Mouse (Mus musculus): Measurements from ENCODE around the gene Ndufs2. TPM values are rescaled to one million over a fixed set of nuclear protein-coding genes. Genes with fewer than 3 reads are reported as not detected.

The Ndufs2 gene
- polyA plus RNA-seq, 1 experiment from 2014 or later: 390 TPM

DNA sequence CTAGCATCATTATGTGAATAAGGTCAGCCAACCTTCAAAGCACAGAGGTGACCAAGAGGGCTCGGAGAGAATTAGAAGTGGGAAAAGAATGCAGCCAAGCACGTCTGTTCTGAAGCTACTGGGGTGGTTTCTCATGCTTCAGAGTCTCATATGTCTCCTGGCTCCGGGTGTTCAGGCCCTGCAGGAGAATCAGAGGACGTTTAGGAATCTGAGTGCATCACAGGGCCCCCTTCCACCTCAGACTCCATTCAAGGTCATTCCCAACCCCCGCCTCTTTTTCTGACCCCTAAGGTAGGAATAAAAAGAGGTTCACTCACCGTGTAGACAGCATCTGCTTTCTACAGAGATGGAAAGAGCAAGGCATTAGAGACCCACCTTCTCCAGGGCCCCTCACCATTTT, 21.4 kb downstream of the Ndufs2 start:
- H3K27me3 ChIP-seq (ENCODE audit: insufficient read depth, poor library complexity, severe bottlenecking): no peaks in the 10 kb centered on the region
- WGBS: 62% methylated on average over 6 of the region's 6 CpGs
- peaks cover 25% of the 10 kb centered on the region for H3K4me1 ChIP-seq
- H3K36me3 ChIP-seq: peaks cover 12% of the 10 kb centered on the region
- no peak overlapping the region; the same call in none of the 2 replicates for H3K27ac ChIP-seq
- no peaks in the 10 kb centered on the region for H3K9me3 ChIP-seq
- DNase-seq (ENCODE audit: low spot score): no peak
- H3K4me3 ChIP-seq: no peak overlapping the region

DNA sequence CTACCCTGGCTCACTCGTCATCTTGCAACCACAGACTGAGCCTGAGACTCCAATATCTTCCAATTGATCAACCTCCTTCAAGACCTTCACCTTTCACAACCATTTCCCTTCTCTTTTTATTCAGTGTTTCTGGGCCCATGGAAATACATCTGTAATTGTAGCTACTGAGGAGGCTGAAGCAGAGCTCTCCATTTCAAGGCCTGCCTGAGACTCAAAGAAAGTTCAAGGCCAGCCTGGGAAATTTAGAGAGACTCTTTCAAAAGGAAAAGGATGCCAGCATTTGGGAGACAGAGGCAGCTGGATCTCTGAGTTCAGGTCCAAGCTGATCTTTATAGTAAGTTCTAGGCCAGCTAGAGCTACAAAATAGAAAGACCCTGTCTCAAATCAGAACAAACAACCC, 23.3 kb downstream of the Ndufs2 start:
- 77% methylated on average over 1 of the region's 1 CpGs for WGBS
- H3K27me3 ChIP-seq (ENCODE audit: insufficient read depth, poor library complexity, severe bottlenecking): no peaks in the 10 kb centered on the region
- no peaks in the 10 kb centered on the region for H3K36me3 ChIP-seq
- no peak for DNase-seq (ENCODE audit: low spot score)
- H3K27ac ChIP-seq: no peak overlapping the region
- H3K9me3 ChIP-seq: no peaks in the 10 kb centered on the region
- H3K4me1 ChIP-seq: peaks cover 10% of the 10 kb centered on the region
- no peak overlapping the region for H3K4me3 ChIP-seq

DNA sequence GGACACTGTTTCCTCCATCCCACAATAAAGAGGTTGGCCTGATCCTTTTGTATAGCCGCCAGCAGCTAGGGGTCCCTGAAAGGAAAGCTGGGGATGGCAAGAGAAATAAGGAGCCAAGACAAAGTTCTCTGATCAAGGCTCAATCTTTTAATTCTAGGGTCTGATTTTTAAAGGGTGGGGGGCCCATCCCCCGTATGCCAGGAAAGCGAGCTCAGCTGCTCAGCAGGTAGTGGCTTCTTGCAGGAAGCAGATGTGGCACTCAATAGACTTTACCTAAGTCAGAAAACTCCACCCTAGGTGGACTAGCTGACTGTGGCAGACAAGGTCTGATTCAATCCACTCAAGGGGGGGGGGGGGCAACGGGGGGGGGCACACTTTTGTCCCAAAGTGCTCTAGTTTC, 24.4 kb downstream of the Ndufs2 start:
- H3K4me1 ChIP-seq: peaks cover 11% of the 10 kb centered on the region
- no peak overlapping the region for H3K27ac ChIP-seq
- WGBS: 59% methylated on average over 4 of the region's 4 CpGs
- DNase-seq (ENCODE audit: low spot score): no peak
- no peaks in the 10 kb centered on the region for H3K9me3 ChIP-seq
- no peaks in the 10 kb centered on the region for H3K36me3 ChIP-seq
- no peaks in the 10 kb centered on the region for H3K27me3 ChIP-seq (ENCODE audit: insufficient read depth, poor library complexity, severe bottlenecking)
- no peak overlapping the region for H3K4me3 ChIP-seq

DNA sequence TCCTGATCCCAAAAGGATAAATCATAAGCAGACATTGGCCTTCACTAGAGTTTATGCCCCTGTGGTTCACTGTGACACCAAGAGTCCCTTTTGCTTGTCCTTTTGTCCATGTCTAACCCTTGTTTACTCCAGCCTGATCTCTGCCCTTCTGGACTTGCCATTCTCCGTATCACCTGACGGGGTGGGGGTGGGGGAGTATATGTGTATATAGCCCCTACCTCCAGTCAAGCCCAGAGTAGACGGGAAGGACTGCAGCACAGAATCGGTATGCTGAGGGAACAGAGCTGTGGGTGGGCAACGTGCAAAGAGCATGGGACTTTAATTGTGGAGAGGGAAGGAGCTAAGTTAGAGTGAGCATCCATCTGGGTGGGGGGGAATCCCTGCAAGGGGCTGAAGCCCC, 26.3 kb downstream of the Ndufs2 start, which contains the start of gene Apoa2:
TSS of gene Apoa2 (plus strand) at position 198 of the 400 bp plus-strand sequence.
- 79% methylated on average over 5 of the region's 5 CpGs for WGBS
- Histone ChIP-seq H3K27me3 (ENCODE audit: insufficient read depth, poor library complexity, severe bottlenecking) (no peaks in the 10 kb centered on the region), H3K36me3 (peaks cover 4% of the 10 kb centered on the region), H3K4me3 (no peak within 1 kb of the TSS; the same call in 1 of the 2 replicates), H3K9me3 (no peaks in the 10 kb centered on the region), H3K27ac (0 out of 2 replicates have a peak within 1 kb of the TSS, but pooled peaks have one; percentile 16), H3K4me1 (peaks cover 20% of the 10 kb centered on the region)
- DNase-seq (ENCODE audit: low spot score): no peak

DNA sequence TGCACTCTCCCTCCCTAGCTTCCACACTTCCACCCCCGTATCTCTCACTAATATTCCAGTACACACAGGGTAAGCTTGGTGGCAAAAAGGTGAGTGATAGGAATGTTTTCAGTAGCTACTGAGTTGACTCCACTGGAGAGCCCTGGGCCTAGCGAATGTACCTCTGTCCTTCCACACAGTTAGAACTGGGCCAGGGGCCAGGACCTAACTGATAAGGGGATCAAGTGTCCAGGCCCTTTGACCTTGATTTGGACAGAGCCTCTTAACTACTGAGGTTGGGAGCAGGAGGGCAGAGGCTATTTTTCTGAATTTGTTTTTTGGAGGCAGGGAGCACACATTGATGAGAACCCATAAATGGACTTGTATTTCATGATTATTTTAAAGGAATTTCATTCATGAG, 27.4 kb downstream of the Ndufs2 start:
- no peaks in the 10 kb centered on the region for H3K9me3 ChIP-seq
- WGBS: 64% methylated on average over 2 of the region's 2 CpGs
- H3K27ac ChIP-seq: 0 out of 2 replicates have a peak overlapping the region, but pooled peaks have one; percentile 16
- peaks cover 16% of the 10 kb centered on the region for H3K4me1 ChIP-seq
- no peak for DNase-seq (ENCODE audit: low spot score)
- no peaks in the 10 kb centered on the region for H3K27me3 ChIP-seq (ENCODE audit: insufficient read depth, poor library complexity, severe bottlenecking)
- no peak overlapping the region for H3K4me3 ChIP-seq
- peaks cover 15% of the 10 kb centered on the region for H3K36me3 ChIP-seq

DNA sequence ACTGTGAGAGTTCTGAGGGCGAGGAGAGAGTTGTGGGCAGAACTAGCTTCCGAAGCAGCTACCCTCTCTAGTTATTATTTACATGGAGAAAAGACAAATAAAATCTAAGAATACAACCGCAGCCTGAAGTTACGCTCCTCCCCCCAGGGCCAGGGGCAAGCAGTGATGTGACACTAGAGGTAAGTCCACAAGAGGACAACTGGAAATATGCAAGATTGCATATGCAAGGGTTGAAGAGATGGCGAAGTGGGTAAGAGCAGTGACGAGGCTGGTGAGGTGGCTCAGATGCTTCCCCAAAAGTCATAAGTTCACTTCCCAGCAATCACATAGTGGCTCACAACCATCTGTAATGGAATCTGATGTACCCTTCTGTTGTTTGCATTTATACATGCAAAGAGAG, 28.0 kb downstream of the Ndufs2 start:
- H3K27me3 ChIP-seq (ENCODE audit: insufficient read depth, poor library complexity, severe bottlenecking): no peaks in the 10 kb centered on the region
- H3K4me3 ChIP-seq: peak overlapping the region; percentile 77
- no peaks in the 10 kb centered on the region for H3K9me3 ChIP-seq
- no peak for DNase-seq (ENCODE audit: low spot score)
- peak overlapping the region; percentile 91 for H3K27ac ChIP-seq
- WGBS: 84% methylated on average over 6 of the region's 6 CpGs
- H3K36me3 ChIP-seq: peaks cover 21% of the 10 kb centered on the region
- H3K4me1 ChIP-seq: peaks cover 16% of the 10 kb centered on the region

DNA sequence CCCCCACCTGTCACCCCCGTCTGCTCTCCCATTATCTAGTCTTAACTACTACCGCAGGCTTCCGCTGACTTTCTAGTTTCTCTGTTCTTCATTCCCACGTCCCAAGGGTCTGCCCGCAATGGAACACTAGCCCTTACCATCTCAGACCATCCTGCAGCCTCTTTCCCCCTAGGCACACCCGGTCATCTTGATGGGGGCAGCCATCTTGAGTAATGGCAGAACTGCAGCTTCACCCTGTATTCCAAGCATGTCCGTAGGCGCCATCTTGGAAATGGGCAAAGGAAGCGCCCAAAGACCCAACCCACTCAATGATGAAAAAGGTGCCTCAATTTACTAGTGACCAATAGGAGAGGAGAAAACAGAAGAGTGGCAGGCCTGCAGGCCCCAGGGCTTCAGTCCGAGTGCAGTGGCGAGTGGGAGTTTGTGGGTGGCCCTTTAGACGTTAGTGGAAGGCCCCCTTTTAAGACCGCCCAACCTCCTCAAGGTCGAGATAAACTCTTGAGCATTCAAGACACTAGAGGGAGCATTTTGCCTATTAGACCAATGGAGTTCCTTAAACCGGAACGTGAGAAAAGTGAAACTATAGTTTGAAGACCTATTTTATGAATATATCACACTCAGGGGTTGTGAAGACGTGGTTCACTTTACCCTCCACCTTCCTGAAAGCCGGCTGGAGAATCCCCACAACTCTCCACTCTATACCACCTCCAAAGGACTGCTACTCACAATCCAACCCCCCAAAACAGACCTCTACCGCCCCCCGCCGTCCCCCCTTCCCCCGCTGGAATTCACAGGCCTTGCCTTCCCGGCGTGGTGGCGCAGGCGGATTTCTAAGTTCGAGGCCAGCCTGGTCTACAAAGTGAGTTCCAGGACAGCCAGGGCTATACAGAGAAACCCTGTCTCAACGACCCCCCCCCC, 28.7 kb downstream of the Ndufs2 start, which contains the start of gene Tomm40l:
TSS of gene Tomm40l (minus strand) at position 277 of the 918 bp plus-strand sequence.
- peaks cover 16% of the 10 kb centered on the region for H3K4me1 ChIP-seq
- peak; percentile 99 for DNase-seq (ENCODE audit: low spot score)
- H3K36me3 ChIP-seq: peaks cover 28% of the 10 kb centered on the region
- H3K27ac ChIP-seq: peak within 1 kb of the TSS; percentile 91
- H3K9me3 ChIP-seq: no peaks in the 10 kb centered on the region
- WGBS: 2% methylated on average over 28 of the region's 28 CpGs
- H3K27me3 ChIP-seq (ENCODE audit: insufficient read depth, poor library complexity, severe bottlenecking): no peaks in the 10 kb centered on the region
- H3K4me3 ChIP-seq: peak within 1 kb of the TSS; percentile 77

DNA sequence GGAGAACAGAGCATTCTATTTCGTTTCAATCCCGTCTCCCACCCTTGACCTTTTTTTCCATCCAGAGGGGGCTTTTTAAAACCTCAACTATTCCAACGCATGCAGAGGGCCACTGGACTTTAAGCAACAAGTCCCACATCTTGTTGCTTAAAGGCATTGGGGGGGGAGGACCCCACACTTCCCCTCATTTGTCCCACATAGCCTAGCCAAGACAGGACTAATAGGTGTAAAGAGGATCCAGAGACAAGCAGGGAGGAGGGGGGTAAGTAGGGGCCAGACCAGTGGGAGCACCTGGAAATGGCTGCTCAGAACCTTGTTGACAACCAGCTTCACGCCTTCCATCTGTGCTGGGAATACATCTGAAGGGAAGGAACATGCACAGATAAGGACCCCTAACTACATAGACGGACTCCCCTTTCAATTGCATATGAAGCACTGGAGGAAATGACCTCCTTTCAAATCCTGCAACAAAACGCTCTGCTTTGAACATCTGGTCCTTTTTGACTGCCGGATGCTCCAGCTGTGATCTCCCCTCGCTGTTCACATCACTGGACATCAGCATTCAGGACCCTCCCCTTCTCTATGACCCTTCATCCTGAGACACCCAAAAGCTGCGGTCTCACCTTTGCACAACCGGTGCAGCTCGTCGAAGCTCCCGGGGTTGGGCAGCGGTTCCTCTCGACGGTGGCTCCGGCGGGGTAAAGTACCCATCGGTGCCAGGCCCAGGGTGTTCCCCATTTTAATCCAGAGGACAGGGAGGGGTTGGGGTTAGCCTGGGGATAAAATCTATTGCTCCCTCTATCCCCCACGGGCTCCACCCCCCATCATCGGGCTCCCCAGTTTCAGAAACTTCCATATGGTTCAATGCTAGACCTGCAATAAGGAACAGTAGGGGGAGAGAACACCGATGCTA, 29.7 kb downstream of the Ndufs2 start:
- Histone ChIP-seq H3K27ac (peak overlapping the region; percentile 91), H3K27me3 (ENCODE audit: insufficient read depth, poor library complexity, severe bottlenecking) (no peaks in the 10 kb centered on the region), H3K36me3 (peaks cover 31% of the 10 kb centered on the region), H3K4me3 (peak overlapping the region; percentile 77), H3K9me3 (no peaks in the 10 kb centered on the region), H3K4me1 (peaks cover 17% of the 10 kb centered on the region)
- no peak for DNase-seq (ENCODE audit: low spot score)
- WGBS: 7% methylated on average over 22 of the region's 22 CpGs

DNA sequence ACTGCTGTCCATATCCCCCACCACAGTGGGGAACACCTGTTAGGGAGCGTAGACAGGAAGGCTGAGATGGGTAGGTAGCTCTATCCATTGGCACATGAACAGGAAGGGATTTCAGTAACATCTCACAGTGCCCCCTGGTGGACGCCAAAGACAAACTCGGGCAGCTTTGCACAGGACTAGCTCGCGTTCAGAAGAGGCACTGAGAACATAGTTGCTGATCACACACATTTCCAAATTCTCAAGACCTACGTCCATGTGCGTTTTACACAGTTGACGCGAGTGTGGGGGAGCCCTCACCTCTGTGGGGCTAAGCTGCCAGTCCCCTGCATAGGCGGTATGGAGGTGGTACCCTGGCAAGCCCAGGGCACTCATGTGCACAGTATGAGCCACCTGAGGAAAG, 30.3 kb downstream of the Ndufs2 start:
- Histone ChIP-seq H3K9me3 (no peaks in the 10 kb centered on the region), H3K27me3 (ENCODE audit: insufficient read depth, poor library complexity, severe bottlenecking) (no peaks in the 10 kb centered on the region), H3K36me3 (peaks cover 31% of the 10 kb centered on the region), H3K27ac (no peak overlapping the region), H3K4me3 (peak overlapping the region; percentile 77), H3K4me1 (peaks cover 23% of the 10 kb centered on the region)
- 9% methylated on average over 10 of the region's 10 CpGs for WGBS
- DNase-seq (ENCODE audit: low spot score): peak; percentile 91

DNA sequence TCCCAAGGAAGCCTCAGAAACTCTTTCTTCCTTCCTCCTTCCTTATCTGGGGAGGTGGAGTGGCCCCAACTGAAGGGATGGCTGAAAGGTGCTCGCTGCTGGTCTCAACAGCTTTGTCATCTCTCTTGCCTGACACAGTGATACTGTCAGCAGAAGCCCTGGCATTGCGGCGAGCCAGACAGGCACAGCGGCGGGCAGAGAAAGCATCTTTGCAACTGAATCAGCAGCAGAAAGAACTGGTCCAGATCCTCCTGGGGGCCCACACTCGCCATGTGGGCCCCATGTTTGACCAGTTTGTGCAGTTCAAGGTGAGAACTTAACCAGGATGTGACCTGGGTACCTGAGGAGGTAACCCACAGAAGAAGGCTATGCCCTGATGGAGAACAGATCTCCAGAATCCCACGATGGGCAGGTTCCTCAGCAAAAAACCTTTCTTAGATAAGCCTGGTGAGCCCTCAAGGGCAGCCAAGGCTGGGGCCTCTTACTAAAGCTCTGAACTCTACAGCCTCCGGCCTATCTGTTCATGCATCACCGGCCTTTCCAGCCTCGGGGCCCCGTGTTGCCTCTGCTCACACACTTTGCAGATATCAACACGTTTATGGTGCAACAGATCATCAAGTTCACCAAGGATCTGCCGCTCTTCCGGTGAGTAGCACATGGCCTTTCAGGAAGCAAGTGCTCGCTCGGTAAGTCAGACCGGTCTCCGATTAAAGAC, 34.8 kb downstream of the Ndufs2 start:
- Histone ChIP-seq H3K27ac (no peak overlapping the region), H3K36me3 (peaks cover 31% of the 10 kb centered on the region), H3K9me3 (no peaks in the 10 kb centered on the region), H3K4me3 (no peak overlapping the region), H3K4me1 (peaks cover 15% of the 10 kb centered on the region), H3K27me3 (ENCODE audit: insufficient read depth, poor library complexity, severe bottlenecking) (0 out of 2 replicates have a peak, but pooled peaks cover 3% of the 10 kb centered on the region)
- no peak for DNase-seq (ENCODE audit: low spot score)
- WGBS: 75% methylated on average over 18 of the region's 18 CpGs

DNA sequence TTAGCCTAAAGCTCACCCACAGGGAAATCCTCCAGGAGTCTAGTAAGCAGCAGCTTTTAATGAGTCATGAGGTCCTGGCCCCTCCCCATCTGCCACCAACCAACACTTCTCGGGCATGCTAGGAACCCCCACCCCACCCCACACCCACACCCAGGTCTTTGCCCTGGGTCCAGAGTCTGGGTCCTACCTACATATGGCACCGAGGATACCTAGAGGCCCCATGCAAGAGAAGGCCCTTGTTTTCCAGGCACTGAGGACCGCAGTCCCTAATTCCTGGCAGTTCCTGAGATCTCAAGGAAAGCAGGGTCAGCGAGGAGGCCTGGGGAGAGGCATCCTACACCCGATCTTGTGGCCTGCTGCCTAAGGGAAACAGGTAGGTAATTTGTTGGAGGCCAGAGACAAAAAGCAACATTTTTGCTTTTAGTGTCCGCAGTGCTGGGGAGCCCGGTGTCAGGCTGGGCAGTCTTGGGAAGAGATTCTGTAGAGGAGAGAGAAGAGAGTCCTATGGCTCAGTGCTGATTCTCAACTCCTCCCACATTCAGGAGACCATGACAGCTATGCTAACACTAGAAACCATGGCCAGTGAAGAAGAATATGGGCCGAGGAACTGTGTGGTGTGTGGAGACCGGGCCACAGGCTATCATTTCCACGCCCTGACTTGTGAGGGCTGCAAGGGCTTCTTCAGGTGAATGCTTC, 37.2 kb downstream of the Ndufs2 start, which contains the start of gene Nr1i3:
TSS of gene Nr1i3 (plus strand) at position 170 of the 696 bp plus-strand sequence.
- Histone ChIP-seq H3K36me3 (peaks cover 18% of the 10 kb centered on the region), H3K4me3 (no peak within 1 kb of the TSS), H3K9me3 (no peaks in the 10 kb centered on the region), H3K4me1 (peaks cover 11% of the 10 kb centered on the region; the same call in 1 of the 2 replicates), H3K27me3 (ENCODE audit: insufficient read depth, poor library complexity, severe bottlenecking) (0 out of 2 replicates have a peak, but pooled peaks cover 3% of the 10 kb centered on the region), H3K27ac (0 out of 2 replicates have a peak within 1 kb of the TSS, but pooled peaks have one; percentile 23)
- 71% methylated on average over 10 of the region's 10 CpGs for WGBS
- no peak for DNase-seq (ENCODE audit: low spot score)

All from heart, embryonic 10.5 days (tissue).